Mouse (Mus musculus): Measurements from ENCODE around the gene Uba52.
"Not testable (repeated sequence)": the region's sequence is repeated elsewhere in the genome, so short reads cannot be mapped to it uniquely, and the experiment has no call there.

The Uba52 gene

GRCm38 (mm10) chr8:70529741-70530161 lies 19.1 kb upstream of the Uba52 start:
- DNase-seq = no peak

DNA sequence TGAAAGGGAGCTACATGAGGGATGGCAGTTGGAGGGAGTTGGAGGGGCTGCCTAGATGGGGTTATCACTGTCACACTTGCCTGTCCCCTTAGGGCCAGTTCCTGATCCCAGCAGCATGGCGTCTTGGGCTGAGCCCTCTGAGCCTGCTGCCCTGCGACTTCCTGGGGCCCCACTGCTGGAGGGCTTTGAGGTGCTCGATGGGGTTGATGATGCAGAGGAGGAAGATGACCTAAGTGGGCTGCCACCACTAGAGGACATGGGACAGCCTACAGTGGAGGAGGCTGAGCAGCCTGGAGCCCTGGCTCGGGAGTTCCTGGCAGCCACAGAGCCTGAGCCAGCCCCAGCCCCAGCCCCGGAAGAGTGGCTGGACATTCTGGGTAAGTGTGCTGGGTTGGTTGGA lies 18.7 kb upstream of the Uba52 start:
- DNase-seq = no peak

- no peak for DNase-seq
Observed at GRCm38 (mm10) chr8:70528182-70528797, 17.7 kb upstream of the Uba52 start.

DNA sequence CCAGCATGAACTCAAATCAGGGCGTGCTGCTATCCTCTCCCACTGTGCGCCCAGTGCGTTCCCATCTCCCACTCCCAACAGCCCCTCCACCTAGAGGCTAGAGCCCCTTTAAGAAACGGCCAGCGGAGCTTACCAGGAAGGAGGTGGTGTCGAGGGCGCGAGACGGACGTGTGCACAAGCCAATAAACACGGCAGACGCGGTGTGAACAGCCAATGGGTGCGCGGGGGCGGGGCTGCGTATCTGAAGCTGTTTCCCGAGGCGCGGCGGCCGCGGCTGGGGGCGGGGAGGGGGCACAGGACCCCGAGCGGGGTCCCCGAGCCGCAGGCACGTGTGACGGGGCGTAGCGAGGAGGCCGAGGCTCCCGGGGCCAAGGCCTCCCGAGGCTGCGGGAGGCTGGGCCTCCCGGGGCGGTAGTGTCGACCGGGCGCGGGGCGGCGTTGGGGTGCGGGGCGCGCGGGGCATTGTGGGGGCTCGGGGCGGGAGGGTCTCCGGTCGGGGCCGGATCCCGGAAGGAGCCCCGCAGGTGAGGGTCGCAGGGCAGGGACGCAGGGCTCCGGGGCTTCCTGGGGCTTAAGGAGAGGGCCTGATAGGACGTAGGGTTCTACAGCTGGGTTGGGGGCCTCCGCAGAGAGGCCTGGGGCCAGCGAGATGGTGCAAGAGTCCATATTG lies 17.0 kb upstream of the Uba52 start, which contains the start of the genes Fkbp8 and Kxd1:
TSS of gene Fkbp8 (plus strand) at position 213 of the 670 bp plus-strand sequence.
TSS of gene Kxd1 (minus strand) at position 445 of the 670 bp plus-strand sequence.
- DNase-seq = peak; percentile 95 to 96

DNA sequence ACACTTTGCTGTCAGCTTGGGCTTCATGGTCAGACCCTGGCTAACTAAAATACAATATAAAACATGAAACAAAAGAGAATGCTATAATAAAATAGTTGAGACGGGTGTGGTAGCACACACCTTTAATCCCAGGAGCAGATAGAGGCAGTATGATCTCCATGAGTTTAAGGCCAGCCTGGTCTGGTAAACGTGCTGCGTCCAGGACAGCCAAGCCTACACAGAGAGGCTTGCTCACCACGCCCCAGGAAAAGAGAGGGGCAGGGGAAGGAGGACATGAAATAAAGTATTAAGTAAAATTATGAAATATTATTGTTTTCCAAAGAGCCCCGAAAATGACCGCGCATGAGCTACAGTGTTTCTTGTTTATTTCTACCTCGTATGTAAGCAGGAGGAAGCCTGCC lies 16.5 kb upstream of the Uba52 start:
- DNase-seq = no peak

GRCm38 (mm10) chr8:70522592-70523403 lies 12.2 kb upstream of the Uba52 start:
- DNase-seq = peak; percentile 92 to 95

- DNase-seq = no peak
Observed at GRCm38 (mm10) chr8:70519606-70520005, 9.0 kb upstream of the Uba52 start.

DNA sequence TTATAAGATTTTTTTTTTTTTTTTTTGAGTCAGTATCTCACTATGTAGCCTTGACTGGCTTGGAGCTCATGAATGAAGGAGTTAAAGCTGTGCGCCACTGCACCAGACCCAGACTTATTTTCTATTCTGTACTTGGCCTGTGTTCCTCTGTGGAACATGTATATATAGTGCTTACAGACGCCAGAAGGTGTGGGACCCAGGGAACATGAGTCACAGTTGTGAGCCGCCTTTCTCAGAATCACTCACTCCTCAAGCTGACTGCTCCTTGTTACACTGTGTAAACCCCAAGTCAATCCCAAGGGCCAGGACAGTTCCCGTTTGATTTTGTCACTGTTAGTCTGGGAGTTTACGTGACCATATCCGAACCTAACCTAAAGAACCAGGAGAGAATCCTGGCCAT lies 8.4 kb upstream of the Uba52 start:
- DNase-seq = no peak

- no peak for DNase-seq
Observed at GRCm38 (mm10) chr8:70517940-70518643, 7.5 kb upstream of the Uba52 start.

GRCm38 (mm10) chr8:70513441-70513840 lies 2.8 kb upstream of the Uba52 start:
- no peak for DNase-seq

- no peak for DNase-seq
Observed at GRCm38 (mm10) chr8:70512253-70512903, 1.8 kb upstream of the Uba52 start.

- no peak for DNase-seq
Observed at GRCm38 (mm10) chr8:70511770-70512169, 1.2 kb upstream of the Uba52 start.

DNA sequence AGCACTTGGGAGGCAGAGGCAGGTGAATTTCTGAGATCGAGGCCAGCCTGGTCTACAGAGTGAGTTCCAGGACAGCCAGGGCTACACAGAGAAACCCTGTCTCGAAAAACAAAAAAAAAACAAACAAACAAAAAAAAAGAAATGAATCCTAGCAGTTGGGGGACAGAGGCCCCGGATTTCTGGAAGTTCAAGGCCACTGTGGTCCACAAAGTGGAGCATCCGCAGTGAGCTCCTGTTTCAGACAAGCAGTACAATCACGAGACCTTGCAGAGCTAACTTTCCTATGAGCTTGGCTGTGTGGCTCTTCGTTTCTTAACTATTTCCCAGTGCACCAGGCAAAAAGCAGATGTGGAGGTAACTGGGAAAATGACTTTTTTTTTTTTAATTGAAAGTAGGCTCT lies 573 bp upstream of the Uba52 start:
- DNase-seq = not testable (repeated sequence)

GRCm38 (mm10) chr8:70509281-70509952 lies 1.2 kb downstream of the Uba52 start:
- no peak for DNase-seq

GRCm38 (mm10) chr8:70507027-70507393 lies 3.6 kb downstream of the Uba52 start:
- DNase-seq = no peak

DNA sequence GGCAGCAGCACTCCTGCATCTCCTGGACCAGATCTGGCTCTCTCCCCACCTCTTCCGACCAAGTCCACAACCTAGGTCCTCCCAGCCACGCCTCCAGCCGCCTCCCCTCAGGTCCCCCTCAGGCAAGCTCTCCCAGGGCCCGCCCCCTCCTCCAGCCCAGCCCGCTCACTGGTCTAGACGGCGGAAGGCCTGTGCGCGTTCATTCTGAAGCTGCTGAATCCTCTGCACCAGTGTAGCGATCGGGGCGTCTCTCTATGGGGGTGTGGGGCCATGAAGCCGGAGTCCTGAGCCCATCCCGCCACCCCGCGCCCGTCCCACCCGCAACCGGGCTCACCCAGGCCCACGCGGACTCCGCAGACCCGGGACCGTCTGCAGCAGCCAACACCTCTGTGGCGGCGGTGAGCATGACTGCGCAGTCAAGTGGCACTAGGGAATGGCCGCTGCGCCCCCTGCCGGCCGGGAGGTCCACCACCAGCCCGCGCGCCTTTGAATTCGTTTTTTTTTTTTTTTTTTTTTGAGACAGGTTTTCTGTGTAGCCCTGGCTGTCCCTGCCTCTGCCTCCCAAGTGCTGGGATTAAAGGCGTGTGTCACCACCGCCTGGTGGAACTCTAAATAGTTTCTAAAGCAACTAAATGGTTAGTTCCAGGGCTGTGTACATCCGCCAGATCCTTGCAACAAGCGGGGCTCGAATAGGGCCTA lies 4.1 kb downstream of the Uba52 start, which contains the start of gene Rex1bd:
TSS of gene Rex1bd (minus strand) at position 425 of the 699 bp plus-strand sequence.
- peak; percentile 91 to 96 for DNase-seq

DNA sequence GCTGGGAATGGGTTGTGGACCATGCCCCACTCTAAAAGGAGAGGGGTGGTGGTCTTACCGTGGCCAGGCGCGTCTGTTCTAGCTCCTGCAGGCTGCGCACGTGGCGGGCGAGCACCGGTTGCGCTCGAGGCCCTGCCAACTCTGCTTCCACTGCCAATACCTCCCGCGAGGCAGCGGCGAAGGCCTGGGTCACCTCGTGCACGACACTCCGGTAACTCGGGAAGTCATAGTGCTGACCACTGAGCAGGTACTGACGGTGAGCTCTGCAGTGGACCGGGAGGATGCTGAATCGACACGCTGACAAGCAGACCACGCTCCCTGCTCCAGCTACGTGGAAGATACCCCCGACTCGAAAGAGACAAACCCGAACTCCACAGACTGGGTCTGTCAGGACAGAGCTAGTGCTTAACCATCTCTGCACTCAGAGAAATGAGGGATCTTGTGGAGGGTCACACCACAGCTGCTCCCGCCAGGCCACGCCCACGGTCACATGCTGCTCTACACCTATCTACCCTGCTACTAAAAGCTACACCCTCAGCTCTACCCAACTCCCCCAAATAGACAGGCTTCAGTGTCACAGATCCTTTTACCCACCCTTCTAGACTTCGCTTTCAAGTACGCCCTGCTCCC lies 4.8 kb downstream of the Uba52 start:
- DNase-seq = peak in 1 of 2 experiments; percentile 49

DNA sequence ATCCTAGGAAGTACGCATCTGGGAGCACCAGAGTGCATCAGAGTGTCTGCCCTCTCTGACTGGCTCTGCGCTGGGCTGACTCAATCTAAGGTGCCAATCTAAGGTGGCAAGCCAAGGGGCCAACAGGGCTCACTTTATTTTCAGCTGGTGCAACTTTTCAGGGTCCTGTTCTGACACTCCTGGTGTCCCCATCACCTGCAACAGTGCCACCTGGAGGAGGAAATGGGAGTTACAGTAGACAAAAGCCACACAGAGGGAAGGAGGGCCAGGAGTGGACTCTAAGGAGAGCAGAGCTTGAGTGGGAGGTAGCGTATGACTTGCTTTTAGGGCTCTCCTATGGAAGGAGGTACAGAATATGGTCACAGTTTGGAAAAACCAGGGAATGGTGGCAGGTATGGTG lies 5.8 kb downstream of the Uba52 start:
- DNase-seq = peak in 1 of 2 experiments; percentile 66

DNA sequence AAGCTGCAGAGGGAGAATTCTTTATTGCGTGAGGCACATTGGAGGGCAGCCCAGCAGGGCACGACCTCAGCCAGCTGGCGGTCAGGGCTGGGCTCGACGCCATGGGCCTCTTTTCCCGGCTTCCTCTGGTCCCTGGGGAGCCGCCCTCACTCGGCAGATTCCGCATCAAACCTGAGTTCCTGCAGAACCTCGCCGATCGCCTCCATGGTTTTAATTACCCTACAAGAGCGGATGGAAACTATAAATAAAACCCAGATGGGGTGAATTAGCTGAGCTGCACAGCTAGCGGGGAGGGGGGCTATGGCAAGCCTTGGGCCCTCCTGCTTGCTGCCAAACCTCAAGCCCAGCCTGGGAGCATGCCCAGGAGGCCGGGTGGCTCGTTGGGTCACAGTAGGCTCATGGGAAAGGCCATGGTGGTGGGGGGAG lies 6.3 kb downstream of the Uba52 start:
- DNase-seq = no peak

- DNase-seq = no peak
Observed at GRCm38 (mm10) chr8:70503062-70503750, 7.4 kb downstream of the Uba52 start.

Data from thymus, adult 18-20 months (tissue).